Mouse (Mus musculus) kidney, embryonic 16.5 days (tissue): Measurements from ENCODE around the gene Plekhg1. TPM values are rescaled to one million over a fixed set of nuclear protein-coding genes. Genes with fewer than 3 reads are reported as not detected.

Experiments used
- ATAC-seq: fragments of 200-750 bp; cut with Nextera tagmentation; 2 replicates; pipeline ENCODE4 v1.8.0; 2017; ENCODE audit warnings: moderate TSS enrichment; ENCODE audit not compliant: low FRiP score, low TSS enrichment
- H3K27ac ChIP-seq: fragments of 300-500 bp; sonication (generic); 2 replicates; pipeline ENCODE4 v1.5.1; 2014; ENCODE audit warnings: low read length
- H3K27me3 ChIP-seq: fragments of 300-500 bp; sonication (generic); 2 replicates; pipeline ENCODE4 v1.6.1; 2014; ENCODE audit warnings: low read length, control low read depth, mixed read lengths; ENCODE audit not compliant: insufficient read depth
- H3K36me3 ChIP-seq: fragments of 300-500 bp; sonication (generic); 2 replicates; pipeline ENCODE4 v1.6.1; 2014; ENCODE audit warnings: low read length, control low read depth, mixed read lengths; ENCODE audit not compliant: insufficient read depth
- H3K4me1 ChIP-seq: fragments of 300-500 bp; sonication (generic); 2 replicates; pipeline ENCODE4 v1.6.1; 2014; ENCODE audit warnings: low read length, control low read depth, mixed read lengths; ENCODE audit not compliant: insufficient read depth
- H3K4me2 ChIP-seq: fragments of 300-500 bp; sonication (generic); replicated peaks from 2 replicates; pipeline ENCODE4 v1.6.1; 2014; ENCODE audit warnings: low read depth, low read length
- H3K4me3 ChIP-seq: fragments of 300-500 bp; sonication (generic); 2 replicates; pipeline ENCODE4 v1.5.1; 2014; ENCODE audit warnings: mild to moderate bottlenecking, low read length
- H3K9ac ChIP-seq: fragments of 300-500 bp; sonication (generic); replicated peaks from 2 replicates; pipeline ENCODE4 v1.6.1; 2014; ENCODE audit warnings: low read length
- H3K9me3 ChIP-seq: fragments of 300-500 bp; sonication (generic); 2 replicates; pipeline ENCODE4 v1.6.1; 2016; ENCODE audit warnings: low read length, control low read depth
- WGBS: fragments of 180-500 bp; shearing (Covaris S2); extraction: QIAGEN DNeasy Blood & Tissue Kit; methylation state at CpG from one replicate; pipeline ENCODE4 v1.1.7; 2014; 5-methylcytosine and 5-hydroxymethylcytosine counted together
- polyA plus RNA-seq: library from polyadenylated mRNA; unstranded; fragments of >200 nt; fragmentation: Nextera tagmentation; extraction: Ambion mirVana; gene quantifications from 2 replicates; pipeline ENCODE4 v1.2.1, GENCODE M21; 2015

The Plekhg1 gene
- polyA plus RNA-seq, 1 experiment from 2014 or later = 14.4 TPM

DNA sequence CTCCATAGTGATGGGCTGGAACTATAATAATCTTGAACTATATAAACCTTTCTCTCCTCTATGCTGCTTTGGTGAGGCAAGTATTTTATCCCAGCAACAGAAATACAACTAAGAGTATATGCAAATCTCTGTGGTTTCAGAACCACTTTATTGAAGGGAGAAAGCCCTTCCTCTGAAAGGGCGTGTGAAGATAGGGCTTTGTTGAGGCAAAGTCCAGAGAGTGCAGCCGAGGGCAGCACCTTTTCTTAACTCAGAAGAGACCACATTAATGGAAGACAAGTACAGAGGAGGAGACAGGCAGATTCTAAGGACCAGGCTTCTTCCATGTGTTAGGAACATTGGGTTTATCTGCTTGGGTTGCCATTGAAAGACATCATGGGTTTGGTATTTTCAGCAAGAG lies 36.6 kb downstream of the Plekhg1 start:
- Histone ChIP-seq H3K36me3 (peaks cover 7% of the 10 kb centered on the region; the same call in 1 of the 2 replicates), H3K4me2 (no peak overlapping the region), H3K4me1 (no peaks in the 10 kb centered on the region), H3K4me3 (no peak overlapping the region), H3K27me3 (no peaks in the 10 kb centered on the region), H3K9ac (no peak overlapping the region), H3K27ac (no peak overlapping the region), H3K9me3 (no peaks in the 10 kb centered on the region)
- WGBS = 92% methylated on average over 2 of the region's 2 CpGs
- ATAC-seq = no peak

DNA sequence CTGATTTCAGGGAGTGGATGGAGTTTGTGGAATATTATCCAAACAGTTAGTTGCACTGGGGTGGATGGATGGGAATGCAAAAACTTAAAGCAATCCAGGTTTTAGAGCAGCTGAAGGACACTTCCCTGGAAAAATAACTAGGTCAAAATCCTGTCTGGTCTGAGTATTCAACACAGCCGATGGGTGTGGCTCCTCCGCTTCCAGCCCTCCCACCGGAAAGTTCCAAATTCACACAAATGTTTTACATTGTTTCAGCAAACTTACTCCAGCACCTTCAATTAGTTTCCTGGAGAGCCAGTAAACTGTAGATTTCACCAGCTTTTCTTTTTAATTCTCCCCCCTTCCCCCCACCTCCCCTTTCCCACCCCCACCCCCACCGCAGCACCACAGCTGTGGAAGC lies 45.2 kb downstream of the Plekhg1 start:
- Histone ChIP-seq H3K27me3 (no peaks in the 10 kb centered on the region), H3K36me3 (no peaks in the 10 kb centered on the region), H3K27ac (no peak overlapping the region; the same call in 1 of the 2 replicates), H3K4me1 (peaks cover 10% of the 10 kb centered on the region), H3K4me2 (no peak overlapping the region), H3K9ac (no peak overlapping the region), H3K9me3 (no peaks in the 10 kb centered on the region), H3K4me3 (no peak overlapping the region)
- WGBS = 73% methylated on average over 4 of the region's 4 CpGs
- no peak for ATAC-seq

DNA sequence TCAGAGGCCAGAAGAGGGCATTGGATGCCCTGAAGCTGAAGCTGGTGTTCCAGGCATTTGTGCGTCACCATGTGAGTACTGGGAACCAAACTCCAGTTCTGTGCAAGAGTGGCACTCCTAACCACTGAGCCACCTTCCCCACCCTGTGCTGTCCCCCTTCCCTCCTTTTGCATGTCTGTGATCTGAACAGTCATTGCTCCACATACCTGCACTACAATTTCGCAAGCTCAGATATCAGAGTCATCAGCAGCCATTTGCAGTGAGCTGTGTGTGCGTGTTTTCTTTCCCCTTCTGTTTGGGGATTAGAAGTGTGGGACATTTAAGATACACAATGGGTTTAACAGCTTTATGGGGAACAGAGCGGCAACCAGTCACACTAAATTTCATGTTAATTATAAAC lies 46.4 kb downstream of the Plekhg1 start:
- WGBS = 87% methylated on average over 4 of the region's 4 CpGs
- ATAC-seq = no peak
- Histone ChIP-seq H3K27ac (no peak overlapping the region), H3K36me3 (no peaks in the 10 kb centered on the region), H3K9ac (no peak overlapping the region), H3K9me3 (no peaks in the 10 kb centered on the region), H3K4me3 (no peak overlapping the region), H3K4me1 (peaks cover 10% of the 10 kb centered on the region), H3K27me3 (no peaks in the 10 kb centered on the region), H3K4me2 (no peak overlapping the region)

DNA sequence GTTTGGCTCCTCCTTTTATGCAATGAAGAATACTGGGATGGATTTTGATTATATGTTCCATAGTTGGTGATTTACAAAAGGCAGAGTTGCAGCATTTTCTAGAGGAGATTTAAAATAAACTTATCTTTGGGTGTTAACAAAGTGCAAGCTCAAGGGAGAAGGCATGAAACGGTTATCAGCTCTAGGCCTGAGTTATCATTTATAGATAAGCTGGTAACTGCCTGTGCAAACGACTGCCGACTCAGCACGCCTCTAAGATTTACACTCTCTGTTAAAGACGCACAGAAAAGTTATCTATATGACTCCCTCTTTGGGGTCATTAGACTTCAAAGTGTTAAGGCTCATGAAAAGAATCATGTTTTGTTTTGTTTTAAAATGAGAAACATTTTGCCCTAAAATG lies 46.8 kb downstream of the Plekhg1 start:
- Histone ChIP-seq H3K27ac (no peak overlapping the region), H3K9me3 (no peaks in the 10 kb centered on the region), H3K4me1 (peaks cover 10% of the 10 kb centered on the region), H3K4me3 (no peak overlapping the region), H3K9ac (no peak overlapping the region), H3K4me2 (no peak overlapping the region), H3K36me3 (no peaks in the 10 kb centered on the region), H3K27me3 (no peaks in the 10 kb centered on the region)
- ATAC-seq = no peak
- 46% methylated on average over 5 of the region's 5 CpGs for WGBS

- Histone ChIP-seq H3K27me3 (no peaks in the 10 kb centered on the region), H3K4me2 (no peak overlapping the region), H3K36me3 (no peaks in the 10 kb centered on the region), H3K9me3 (no peaks in the 10 kb centered on the region), H3K9ac (no peak overlapping the region), H3K27ac (no peak overlapping the region), H3K4me3 (no peak overlapping the region), H3K4me1 (peaks cover 2% of the 10 kb centered on the region; the same call in 1 of the 2 replicates)
- no peak for ATAC-seq
- WGBS = 44% methylated on average over 3 of the region's 3 CpGs
These were observed 53.7 kb downstream of the Plekhg1 start for GRCm38 (mm10) chr10:3793825-3794224.

DNA sequence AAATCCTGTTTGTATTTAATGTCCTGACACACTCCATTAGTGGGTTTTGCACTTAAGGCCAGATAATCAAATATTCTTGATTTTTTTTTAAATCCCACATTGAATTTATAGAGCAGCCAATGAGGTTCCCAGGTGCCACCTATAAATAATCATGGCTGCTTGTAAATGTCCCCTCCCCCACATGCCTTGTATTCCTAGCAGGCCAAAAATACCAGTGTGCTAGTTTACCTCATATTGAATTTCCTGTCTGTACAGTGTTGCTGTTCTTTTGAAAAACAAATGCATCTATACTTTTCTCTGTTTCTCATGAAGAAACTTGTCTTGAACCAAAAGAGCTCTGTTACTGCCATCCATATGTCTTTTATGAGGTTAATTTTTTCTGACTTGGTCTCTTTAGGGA lies 59.3 kb downstream of the Plekhg1 start:
- H3K27ac ChIP-seq = no peak overlapping the region
- H3K4me3 ChIP-seq = no peak overlapping the region
- no peak overlapping the region for H3K9ac ChIP-seq
- no peak for ATAC-seq
- H3K9me3 ChIP-seq = no peaks in the 10 kb centered on the region
- H3K4me1 ChIP-seq = no peaks in the 10 kb centered on the region
- no peaks in the 10 kb centered on the region for H3K27me3 ChIP-seq
- H3K4me2 ChIP-seq = no peak overlapping the region
- no peaks in the 10 kb centered on the region for H3K36me3 ChIP-seq

DNA sequence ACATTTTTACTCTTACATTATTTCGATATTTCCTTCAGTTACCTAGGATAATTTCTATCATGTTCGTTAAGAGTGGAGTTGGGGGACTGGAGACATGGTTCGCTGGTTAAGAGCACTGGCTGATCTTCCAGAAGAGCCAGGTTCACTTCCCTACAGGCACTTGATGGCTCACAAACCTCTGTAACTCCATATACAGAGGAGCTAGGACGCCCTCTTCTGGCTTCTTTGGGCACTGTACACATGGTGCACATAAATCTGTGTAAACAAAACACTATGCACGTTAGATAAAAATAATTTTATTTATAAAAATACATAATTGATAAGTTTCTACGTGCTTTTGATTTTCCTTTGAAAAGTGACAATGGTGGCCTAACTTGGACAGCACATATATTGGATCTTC lies 61.1 kb downstream of the Plekhg1 start:
- Histone ChIP-seq H3K4me3 (no peak overlapping the region), H3K4me1 (no peaks in the 10 kb centered on the region), H3K36me3 (no peaks in the 10 kb centered on the region), H3K27me3 (no peaks in the 10 kb centered on the region), H3K9ac (no peak overlapping the region), H3K9me3 (no peaks in the 10 kb centered on the region), H3K27ac (no peak overlapping the region), H3K4me2 (no peak overlapping the region)
- no peak for ATAC-seq
- 75% methylated on average over 6 of the region's 6 CpGs for WGBS

GRCm38 (mm10) chr10:3805334-3805733 lies 65.2 kb downstream of the Plekhg1 start:
- no peak overlapping the region for H3K27ac ChIP-seq
- no peaks in the 10 kb centered on the region for H3K9me3 ChIP-seq
- H3K36me3 ChIP-seq = no peaks in the 10 kb centered on the region
- 48% methylated on average over 3 of the region's 3 CpGs for WGBS
- no peak overlapping the region for H3K9ac ChIP-seq
- no peak overlapping the region for H3K4me3 ChIP-seq
- no peaks in the 10 kb centered on the region; the same call in 1 of the 2 replicates for H3K4me1 ChIP-seq
- no peak for ATAC-seq
- no peaks in the 10 kb centered on the region for H3K27me3 ChIP-seq
- H3K4me2 ChIP-seq = no peak overlapping the region

- WGBS = 95% methylated on average over 3 of the region's 3 CpGs
- H3K4me1 ChIP-seq = peaks cover 6% of the 10 kb centered on the region; the same call in 1 of the 2 replicates
- H3K9me3 ChIP-seq = no peaks in the 10 kb centered on the region
- H3K4me3 ChIP-seq = no peak overlapping the region
- H3K9ac ChIP-seq = no peak overlapping the region
- ATAC-seq = no peak
- no peaks in the 10 kb centered on the region for H3K36me3 ChIP-seq
- H3K4me2 ChIP-seq = no peak overlapping the region
- H3K27me3 ChIP-seq = no peaks in the 10 kb centered on the region
- H3K27ac ChIP-seq = no peak overlapping the region
These were observed 67.8 kb downstream of the Plekhg1 start for GRCm38 (mm10) chr10:3807980-3808379.

GRCm38 (mm10) chr10:3810476-3811273 lies 70.5 kb downstream of the Plekhg1 start:
- H3K9ac ChIP-seq = no peak overlapping the region
- ATAC-seq = peak; percentile 63
- no peak overlapping the region for H3K4me3 ChIP-seq
- no peaks in the 10 kb centered on the region for H3K9me3 ChIP-seq
- WGBS = 52% methylated on average over 10 of the region's 10 CpGs
- H3K36me3 ChIP-seq = no peaks in the 10 kb centered on the region
- H3K4me2 ChIP-seq = no peak overlapping the region
- no peak overlapping the region for H3K27ac ChIP-seq
- H3K4me1 ChIP-seq = peaks cover 6% of the 10 kb centered on the region; the same call in 1 of the 2 replicates
- H3K27me3 ChIP-seq = no peaks in the 10 kb centered on the region
